Mouse (Mus musculus) intestine, embryonic 14.5 days (tissue): Measurements from ENCODE around the gene Ptbp3. TPM values are rescaled to one million over a fixed set of nuclear protein-coding genes. Genes with fewer than 3 reads are reported as not detected.

Experiments
- ATAC-seq: fragments of 200-750 bp; cut with Nextera tagmentation; replicated peaks from 2 replicates; pipeline ENCODE4 v1.8.0; 2017; ENCODE audit warnings: low read depth, moderate number of reproducible peaks, moderate TSS enrichment, moderate library complexity; ENCODE audit not compliant: low FRiP score, low TSS enrichment
- DNase-seq: peaks from one replicate; pipeline ENCODE4 v3.0.0-alpha.2; 2018; ENCODE audit warnings: low spot score
- H3K27ac ChIP-seq: fragments of 300-500 bp; sonication (generic); 2 replicates; pipeline ENCODE4 v1.5.1; 2014; ENCODE audit warnings: low read depth, mild to moderate bottlenecking, control low read depth
- H3K27me3 ChIP-seq: fragments of 300-500 bp; sonication (generic); replicated peaks from 2 replicates; pipeline ENCODE4 v1.6.1; 2014; ENCODE audit warnings: low read length, control low read depth; ENCODE audit not compliant: control insufficient read depth, insufficient read depth
- H3K36me3 ChIP-seq: fragments of 300-500 bp; sonication (generic); 2 replicates; pipeline ENCODE4 v1.6.1; 2014; ENCODE audit warnings: low read length, control low read depth; ENCODE audit not compliant: control insufficient read depth, insufficient read depth
- H3K4me1 ChIP-seq: fragments of 300-500 bp; sonication (generic); replicated peaks from 2 replicates; pipeline ENCODE4 v1.6.1; 2014; ENCODE audit warnings: low read length, control low read depth, mixed read lengths; ENCODE audit not compliant: control insufficient read depth, insufficient read depth
- H3K4me2 ChIP-seq: fragments of 300-500 bp; sonication (generic); 2 replicates; pipeline ENCODE4 v1.6.1; 2014; ENCODE audit warnings: low read length
- H3K4me3 ChIP-seq: fragments of 300-500 bp; sonication (generic); 2 replicates; pipeline ENCODE4 v1.5.1; 2014; ENCODE audit warnings: low read depth, low read length, control low read depth, mixed read lengths
- H3K9ac ChIP-seq: fragments of 300-500 bp; sonication (generic); 2 replicates; pipeline ENCODE4 v1.6.1; 2014; ENCODE audit warnings: mild to moderate bottlenecking, low read length
- H3K9me3 ChIP-seq: fragments of 300-500 bp; sonication (generic); 2 replicates; pipeline ENCODE4 v1.6.1; 2016; ENCODE audit warnings: low read length, control low read depth; ENCODE audit not compliant: control insufficient read depth
- WGBS: fragments of 180-500 bp; shearing (Covaris S2); extraction: QIAGEN DNeasy Blood & Tissue Kit; methylation state at CpG from one replicate; pipeline ENCODE4 v1.1.7; 2014; 5-methylcytosine and 5-hydroxymethylcytosine counted together
- polyA plus RNA-seq: library from polyadenylated mRNA; unstranded; fragments of >200 nt; fragmentation: Nextera tagmentation; extraction: Ambion mirVana; gene quantifications from 2 replicates; pipeline ENCODE4 v1.2.1, GENCODE M21; 2014

The Ptbp3 gene
- polyA plus RNA-seq, 1 experiment from 2014 or later, result 73.7 TPM

GRCm38 (mm10) chr4:59441265-59441664 lies 107.9 kb downstream of the Ptbp3 start:
- no peaks in the 10 kb centered on the region for H3K9me3 ChIP-seq
- H3K4me2 ChIP-seq, result no peak overlapping the region
- ATAC-seq (no peak), DNase-seq (no peak)
- H3K27ac ChIP-seq, result no peak overlapping the region
- no peaks in the 10 kb centered on the region for H3K27me3 ChIP-seq
- no peak overlapping the region for H3K9ac ChIP-seq
- no peaks in the 10 kb centered on the region for H3K36me3 ChIP-seq
- 76% methylated on average over 1 of the region's 1 CpGs for WGBS
- no peak overlapping the region for H3K4me3 ChIP-seq
- H3K4me1 ChIP-seq, result peaks cover 10% of the 10 kb centered on the region; the same call in 1 of the 2 replicates

GRCm38 (mm10) chr4:59439960-59440359 lies 109.2 kb downstream of the Ptbp3 start:
- DNase-seq, result no peak
- 49% methylated on average over 2 of the region's 2 CpGs for WGBS
- peaks cover 10% of the 10 kb centered on the region; the same call in 1 of the 2 replicates for H3K4me1 ChIP-seq
- H3K9ac ChIP-seq, result no peak overlapping the region
- no peak overlapping the region for H3K4me2 ChIP-seq
- no peaks in the 10 kb centered on the region for H3K9me3 ChIP-seq
- H3K36me3 ChIP-seq, result no peaks in the 10 kb centered on the region
- H3K27ac ChIP-seq, result no peak overlapping the region
- H3K4me3 ChIP-seq, result no peak overlapping the region
- no peak for ATAC-seq
- no peaks in the 10 kb centered on the region for H3K27me3 ChIP-seq

GRCm38 (mm10) chr4:59439041-59439440 lies 110.1 kb downstream of the Ptbp3 start:
- ATAC-seq (no peak), DNase-seq (no peak)
- Histone ChIP-seq H3K36me3 (no peaks in the 10 kb centered on the region), H3K27me3 (no peaks in the 10 kb centered on the region), H3K9me3 (no peaks in the 10 kb centered on the region), H3K27ac (no peak overlapping the region), H3K4me1 (peaks cover 14% of the 10 kb centered on the region; the same call in 1 of the 2 replicates), H3K4me3 (peak overlapping the region; percentile 70; the same call in 1 of the 2 replicates), H3K9ac (peak overlapping the region; percentile 69; the same call in 1 of the 2 replicates), H3K4me2 (peak overlapping the region; percentile 93)
- WGBS, result 28% methylated on average over 5 of the region's 5 CpGs

GRCm38 (mm10) chr4:59437990-59438854 lies 110.9 kb downstream of the Ptbp3 start, which contains the start of gene Susd1:
Gene Susd1, minus strand, starts transcription at chr4:59438633.
- peaks cover 14% of the 10 kb centered on the region; the same call in 1 of the 2 replicates for H3K4me1 ChIP-seq
- H3K9ac ChIP-seq, result peak within 1 kb of the TSS; percentile 69
- H3K4me2 ChIP-seq, result peak within 1 kb of the TSS; percentile 93
- H3K4me3 ChIP-seq, result peak within 1 kb of the TSS; percentile 70
- under 1% methylated on average over 64 of the region's 75 CpGs for WGBS
- no peaks in the 10 kb centered on the region for H3K36me3 ChIP-seq
- ATAC-seq (peak; percentile 87), DNase-seq (peak; percentile 88)
- H3K27ac ChIP-seq, result peak within 1 kb of the TSS; percentile 86
- H3K9me3 ChIP-seq, result no peaks in the 10 kb centered on the region
- H3K27me3 ChIP-seq, result no peaks in the 10 kb centered on the region

GRCm38 (mm10) chr4:59435951-59436350 lies 113.2 kb downstream of the Ptbp3 start:
- no peaks in the 10 kb centered on the region for H3K27me3 ChIP-seq
- no peak overlapping the region for H3K9ac ChIP-seq
- H3K4me1 ChIP-seq, result peaks cover 14% of the 10 kb centered on the region; the same call in 1 of the 2 replicates
- no peaks in the 10 kb centered on the region for H3K36me3 ChIP-seq
- H3K4me3 ChIP-seq, result no peak overlapping the region
- DNase-seq (no peak), ATAC-seq (no peak)
- WGBS, result 87% methylated on average over 4 of the region's 4 CpGs
- no peaks in the 10 kb centered on the region for H3K9me3 ChIP-seq
- H3K27ac ChIP-seq, result no peak overlapping the region
- no peak overlapping the region for H3K4me2 ChIP-seq

- ATAC-seq (0 out of 2 replicates have a peak, but pooled peaks have one; percentile 29), DNase-seq (peak; percentile 58)
- H3K4me1 ChIP-seq, result peaks cover 13% of the 10 kb centered on the region; the same call in 1 of the 2 replicates
- H3K4me2 ChIP-seq, result no peak overlapping the region
- 68% methylated on average over 3 of the region's 3 CpGs for WGBS
- H3K36me3 ChIP-seq, result no peaks in the 10 kb centered on the region
- H3K27ac ChIP-seq, result no peak overlapping the region
- no peaks in the 10 kb centered on the region for H3K9me3 ChIP-seq
- H3K4me3 ChIP-seq, result no peak overlapping the region
- no peak overlapping the region for H3K9ac ChIP-seq
- H3K27me3 ChIP-seq, result no peaks in the 10 kb centered on the region
Observed at GRCm38 (mm10) chr4:59434039-59434438, 115.1 kb downstream of the Ptbp3 start.

GRCm38 (mm10) chr4:59429128-59429527 lies 120.0 kb downstream of the Ptbp3 start:
- no peak for ATAC-seq
- 85% methylated on average over 6 of the region's 6 CpGs for WGBS
- no peak overlapping the region for H3K4me2 ChIP-seq

GRCm38 (mm10) chr4:59426429-59426828 lies 122.7 kb downstream of the Ptbp3 start:
- no peak overlapping the region for H3K4me2 ChIP-seq
- no peaks in the 10 kb centered on the region for H3K27me3 ChIP-seq
- no peaks in the 10 kb centered on the region for H3K36me3 ChIP-seq
- DNase-seq (no peak), ATAC-seq (no peak)
- no peak overlapping the region for H3K4me3 ChIP-seq
- H3K9ac ChIP-seq, result no peak overlapping the region
- H3K27ac ChIP-seq, result no peak overlapping the region
- H3K4me1 ChIP-seq, result 0 out of 2 replicates have a peak, but pooled peaks cover 3% of the 10 kb centered on the region
- H3K9me3 ChIP-seq, result no peaks in the 10 kb centered on the region
- 87% methylated on average over 5 of the region's 5 CpGs for WGBS

More at GRCm38 (mm10) chr4:59429128-59429527, 120.0 kb downstream of the Ptbp3 start:
- no peak overlapping the region for H3K27ac ChIP-seq
- no peak overlapping the region for H3K4me3 ChIP-seq
- no peak for DNase-seq
- no peaks in the 10 kb centered on the region for H3K27me3 ChIP-seq
- H3K9me3 ChIP-seq, result no peaks in the 10 kb centered on the region
- H3K9ac ChIP-seq, result no peak overlapping the region
- H3K4me1 ChIP-seq, result 0 out of 2 replicates have a peak, but pooled peaks cover 3% of the 10 kb centered on the region
- no peaks in the 10 kb centered on the region for H3K36me3 ChIP-seq
